Mouse (Mus musculus): ENCODE measurements around the gene Gm5483. TPM values are rescaled to one million over a fixed set of nuclear protein-coding genes. Genes with fewer than 3 reads are reported as not detected.
A peak's percentile ranks its signal among the peaks of the same experiment; 100 is the strongest.
"Not testable (repeated sequence)": the region's sequence is repeated elsewhere in the genome, so short reads cannot be mapped to it uniquely, and the experiment has no call there.

Gene Gm5483
- 1.5 TPM in 1 of 2 replicates, not detected in the other for polyA plus RNA-seq (2016; fragmentation: Nextera tagmentation; extraction: Ambion mirVana)

GRCm38 (mm10) chr16:36183912-36184311 lies at the start of gene Gm5483:
Gene Gm5483 (plus strand): TSS chr16:36184212.
- not testable (repeated sequence) for H3K36me3 ChIP-seq (replicated peaks); H3K27ac ChIP-seq; H3K4me3 ChIP-seq (replicated peaks); H3K4me2 ChIP-seq; H3K4me1 ChIP-seq; H3K27me3 ChIP-seq; H3K9ac ChIP-seq; H3K9me3 ChIP-seq; ATAC-seq (ENCODE audit: low FRiP score)
- 89% methylated on average over 4 of the region's 4 CpGs for WGBS

GRCm38 (mm10) chr16:36138201-36138600 lies 45.8 kb upstream of the Gm5483 start:
- no peaks in the 10 kb centered on the region for H3K27me3 ChIP-seq
- no peak overlapping the region for H3K27ac ChIP-seq
- WGBS, result 72% methylated on average over 2 of the region's 2 CpGs
- H3K4me3 ChIP-seq (replicated peaks), result no peak overlapping the region
- H3K9ac ChIP-seq, result no peak overlapping the region
- H3K9me3 ChIP-seq, result no peaks in the 10 kb centered on the region
- no peaks in the 10 kb centered on the region for H3K4me1 ChIP-seq
- ATAC-seq (ENCODE audit: low FRiP score), result no peak
- no peaks in the 10 kb centered on the region for H3K36me3 ChIP-seq (replicated peaks)
- no peak overlapping the region for H3K4me2 ChIP-seq

GRCm38 (mm10) chr16:36156402-36156975 lies 27.5 kb upstream of the Gm5483 start, which contains the start of gene Stfa2l1:
Gene Stfa2l1 (plus strand): TSS chr16:36156811.
- no peak within 1 kb of the TSS for H3K4me3 ChIP-seq (replicated peaks)
- no peaks in the 10 kb centered on the region for H3K27me3 ChIP-seq
- no peak within 1 kb of the TSS for H3K9ac ChIP-seq
- H3K4me1 ChIP-seq, result no peaks in the 10 kb centered on the region
- H3K36me3 ChIP-seq (replicated peaks), result no peaks in the 10 kb centered on the region
- no peak within 1 kb of the TSS for H3K27ac ChIP-seq
- no peaks in the 10 kb centered on the region for H3K9me3 ChIP-seq
- H3K4me2 ChIP-seq, result no peak within 1 kb of the TSS
- no peak for ATAC-seq (ENCODE audit: low FRiP score)

- not testable (repeated sequence) for H3K4me3 ChIP-seq (replicated peaks); H3K4me2 ChIP-seq; H3K9ac ChIP-seq; H3K9me3 ChIP-seq; H3K27ac ChIP-seq; H3K27me3 ChIP-seq; H3K36me3 ChIP-seq (replicated peaks); ATAC-seq (ENCODE audit: low FRiP score); H3K4me1 ChIP-seq
- 86% methylated on average over 9 of the region's 10 CpGs for WGBS
These were observed 16.2 kb upstream of the Gm5483 start for GRCm38 (mm10) chr16:36167841-36168240.

- H3K9me3 ChIP-seq, result no peaks in the 10 kb centered on the region
- no peaks in the 10 kb centered on the region for H3K27me3 ChIP-seq
- no peak overlapping the region for H3K4me2 ChIP-seq
- no peak for ATAC-seq (ENCODE audit: low FRiP score)
- H3K4me3 ChIP-seq (replicated peaks), result no peak overlapping the region
- no peak overlapping the region for H3K27ac ChIP-seq
- no peaks in the 10 kb centered on the region for H3K4me1 ChIP-seq
- no peaks in the 10 kb centered on the region for H3K36me3 ChIP-seq (replicated peaks)
- no peak overlapping the region for H3K9ac ChIP-seq
These were observed 7.9 kb upstream of the Gm5483 start for GRCm38 (mm10) chr16:36176108-36176507.

GRCm38 (mm10) chr16:36179910-36180309 lies 4.1 kb upstream of the Gm5483 start:
- Histone ChIP-seq H3K9ac (no peak overlapping the region), H3K27ac (no peak overlapping the region)
- WGBS, result 79% methylated on average over 2 of the region's 2 CpGs

GRCm38 (mm10) chr16:36199226-36199625 lies 15.2 kb downstream of the Gm5483 start:
- no peak for ATAC-seq (ENCODE audit: low FRiP score)
- no peaks in the 10 kb centered on the region for H3K4me1 ChIP-seq
- no peaks in the 10 kb centered on the region for H3K27me3 ChIP-seq
- H3K36me3 ChIP-seq (replicated peaks), result no peaks in the 10 kb centered on the region
- no peak overlapping the region for H3K27ac ChIP-seq
- no peak overlapping the region for H3K4me3 ChIP-seq (replicated peaks)
- H3K9ac ChIP-seq, result no peak overlapping the region
- no peaks in the 10 kb centered on the region for H3K9me3 ChIP-seq
- peak overlapping the region; percentile 30 for H3K4me2 ChIP-seq
- 47% methylated on average over 19 of the region's 19 CpGs for WGBS

More at GRCm38 (mm10) chr16:36179910-36180309, 4.1 kb upstream of the Gm5483 start:
- H3K4me1 ChIP-seq, result no peaks in the 10 kb centered on the region
- H3K27me3 ChIP-seq, result no peaks in the 10 kb centered on the region
- no peak overlapping the region for H3K4me3 ChIP-seq (replicated peaks)
- no peaks in the 10 kb centered on the region for H3K9me3 ChIP-seq
- no peaks in the 10 kb centered on the region for H3K36me3 ChIP-seq (replicated peaks)
- ATAC-seq (ENCODE audit: low FRiP score), result no peak
- H3K4me2 ChIP-seq, result no peak overlapping the region

GRCm38 (mm10) chr16:36203846-36204245 lies 19.8 kb downstream of the Gm5483 start:
- no peak overlapping the region for H3K9ac ChIP-seq
- H3K9me3 ChIP-seq, result no peaks in the 10 kb centered on the region
- no peak for ATAC-seq (ENCODE audit: low FRiP score)
- no peaks in the 10 kb centered on the region for H3K4me1 ChIP-seq
- H3K4me3 ChIP-seq (replicated peaks), result no peak overlapping the region
- no peaks in the 10 kb centered on the region for H3K36me3 ChIP-seq (replicated peaks)
- H3K4me2 ChIP-seq, result no peak overlapping the region
- no peak overlapping the region for H3K27ac ChIP-seq
- 82% methylated on average over 5 of the region's 5 CpGs for WGBS
- no peaks in the 10 kb centered on the region for H3K27me3 ChIP-seq

- not testable (repeated sequence) for ATAC-seq (ENCODE audit: low FRiP score); H3K27ac ChIP-seq; H3K36me3 ChIP-seq (replicated peaks); H3K27me3 ChIP-seq; H3K4me3 ChIP-seq (replicated peaks); H3K4me1 ChIP-seq; H3K9ac ChIP-seq; H3K9me3 ChIP-seq; H3K4me2 ChIP-seq
- WGBS, result 44% methylated on average over 2 of the region's 2 CpGs
These were observed 21.7 kb downstream of the Gm5483 start for GRCm38 (mm10) chr16:36205684-36206083.

GRCm38 (mm10) chr16:36209967-36210453 lies 26.0 kb downstream of the Gm5483 start, which contains the start of gene Gm5416:
Gene Gm5416 (plus strand): TSS chr16:36210403.
- H3K36me3 ChIP-seq (replicated peaks), result no peaks in the 10 kb centered on the region
- ATAC-seq (ENCODE audit: low FRiP score), result no peak
- WGBS, result 81% methylated on average over 2 of the region's 2 CpGs
- no peaks in the 10 kb centered on the region for H3K9me3 ChIP-seq
- H3K9ac ChIP-seq, result no peak within 1 kb of the TSS
- no peaks in the 10 kb centered on the region for H3K27me3 ChIP-seq
- H3K27ac ChIP-seq, result no peak within 1 kb of the TSS
- no peaks in the 10 kb centered on the region for H3K4me1 ChIP-seq
- H3K4me3 ChIP-seq (replicated peaks), result no peak within 1 kb of the TSS
- H3K4me2 ChIP-seq, result no peak within 1 kb of the TSS

GRCm38 (mm10) chr16:36221168-36221567 lies 37.2 kb downstream of the Gm5483 start, which contains the start of gene 2010005H15Rik:
Gene 2010005H15Rik (plus strand): TSS chr16:36221468.
- H3K4me2 ChIP-seq; H3K36me3 ChIP-seq (replicated peaks); ATAC-seq (ENCODE audit: low FRiP score); H3K27me3 ChIP-seq; H3K9me3 ChIP-seq; H3K9ac ChIP-seq; H3K27ac ChIP-seq; H3K4me1 ChIP-seq; H3K4me3 ChIP-seq (replicated peaks): not testable (repeated sequence)
- 93% methylated on average over 7 of the region's 7 CpGs for WGBS

All from forebrain, embryonic 12.5 days (tissue).